ENCODE assay signal across 20 mouse cellular contexts in the genomic region with DNA sequence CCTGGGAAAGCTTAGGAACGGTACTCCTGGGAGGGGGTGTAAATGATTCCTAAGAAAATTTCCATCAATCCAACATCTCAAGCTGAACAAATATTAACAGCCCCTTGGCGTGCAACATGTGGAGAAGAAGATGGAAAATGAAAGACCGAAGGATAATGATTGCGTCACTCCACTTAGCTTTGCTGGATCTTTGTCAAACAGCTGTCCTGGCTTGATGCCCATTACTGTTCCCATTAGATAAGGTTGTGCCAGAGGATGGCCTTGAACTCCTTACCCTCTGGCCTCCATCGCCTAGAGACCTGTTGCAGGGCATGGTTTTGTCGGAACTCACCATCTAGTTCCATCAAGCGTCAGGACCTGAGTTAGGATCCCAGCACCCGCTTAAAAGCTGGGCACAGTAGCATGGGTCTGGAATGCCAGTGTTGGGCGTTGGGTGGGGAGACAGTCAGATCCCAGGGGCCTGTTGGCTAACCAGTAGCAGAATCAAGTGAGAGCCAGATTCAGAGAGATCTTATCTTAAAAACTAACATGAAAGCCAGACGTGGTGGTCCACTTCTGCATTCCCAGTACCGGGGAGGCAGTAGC. TPM values are rescaled to one million over a fixed set of nuclear protein-coding genes. Genes with fewer than 3 reads are reported as not detected.
A peak's percentile ranks its signal among the peaks of the same experiment; 100 is the strongest.
DNase-seq lines count a peak whose midpoint lies in the region; ATAC-seq and TF ChIP-seq lines count a peak whose summit lies in the region.
"Had no signal": no experiment of that assay in that cellular context is flagged by ENCODE, and none has a peak within 500 bp of the region (broad histone marks: within the 10 kb centered on the region; RNA-seq: fewer than 3 reads in every experiment).

No protein-coding gene starts in this region.

- intact Hi-C loops in left cerebral cortex, postnatal 25 days (cut with DNase I), result loop anchor here (10.0 kb wide), 1 partner anchor 306 kb away; no protein-coding TSS in a partner anchor

- WGBS in lung, adult 2 months, result 55% methylated on average over 11 of the region's 11 CpGs
- 89% methylated on average over 11 of the region's 11 CpGs for WGBS in forebrain, embryonic 13.5 days

- no peak for TF ChIP-seq CTCF in lung, adult 2 months (IDR thresholded peaks at IDR 0.05; ENCODE audit: insufficient read depth, low read length)

- H3K9me3 ChIP-seq in forebrain, embryonic 13.5 days (replicated peaks), result no peaks in the 10 kb centered on the region
- H3K9me3 ChIP-seq: embryonic facial prominence, embryonic 15.5 days; midbrain, embryonic 13.5 days; neural tube, embryonic 12.5 days had no signal

- ATAC-seq in megakaryocyte-erythroid progenitor cell, adult 5-6 weeks (replicated peaks; ENCODE audit: low FRiP score, low TSS enrichment, poor library complexity, severe bottlenecking), result peak; percentile 35; the same call in 1 of the 2 replicates
- no peak for ATAC-seq in forebrain, embryonic 13.5 days
- ATAC-seq: inflammation-experienced regulatory T-cells, adult 6 months; midbrain, embryonic 13.5 days had no signal

- DNase-seq in lung, postnatal 36 days, result peak; percentile 17
- DNase-seq in lung, adult 2 months, result no peak
- peak; percentile 53 for DNase-seq in adrenal gland, postnatal 10 days
- DNase-seq in gastrocnemius, postnatal 10 days, result peak; percentile 56
- no peak for DNase-seq in left cerebral cortex, postnatal 25 days (ENCODE audit: low spot score in 2 of 2)
- no peak for DNase-seq in frontal cortex, postnatal 36 days (ENCODE audit: low spot score in 2 of 2)
- DNase-seq: cerebellum, postnatal 36 days; layer of hippocampus, adult 9-11 months; left cerebral cortex, postnatal 4 days; right cerebral cortex, adult 18-20 months; thymus, adult 18-20 months had no signal

- H3K36me3 ChIP-seq in forebrain, embryonic 13.5 days (ENCODE audit: poor library complexity, severe bottlenecking), result no peaks in the 10 kb centered on the region
- H3K36me3 ChIP-seq: embryonic facial prominence, embryonic 15.5 days; midbrain, embryonic 13.5 days; neural tube, embryonic 12.5 days had no signal

- H3K9ac ChIP-seq in forebrain, embryonic 13.5 days, result no peak overlapping the region
- H3K9ac ChIP-seq: embryonic facial prominence, embryonic 15.5 days; midbrain, embryonic 13.5 days; neural tube, embryonic 12.5 days had no signal

- TF ChIP-seq POLR2A in lung, adult 2 months (IDR thresholded peaks at IDR 0.05; ENCODE audit: borderline replicate concordance, extremely low read depth, low read depth, low read length), result no peak

- H3K27ac ChIP-seq in forebrain, embryonic 13.5 days, result no peak overlapping the region
- H3K27ac ChIP-seq: embryonic facial prominence, embryonic 15.5 days; kidney, postnatal 0 days; midbrain, embryonic 13.5 days; neural tube, embryonic 12.5 days had no signal

- H3K4me1 ChIP-seq in lung, adult 2 months (ENCODE audit: control insufficient read depth, insufficient read depth, low read length), result no peaks in the 10 kb centered on the region
- no peaks in the 10 kb centered on the region for H3K4me1 ChIP-seq in forebrain, embryonic 13.5 days

- no peaks in the 10 kb centered on the region for H3K27me3 ChIP-seq in forebrain, embryonic 13.5 days
- H3K27me3 ChIP-seq: embryonic facial prominence, embryonic 15.5 days; midbrain, embryonic 13.5 days; neural tube, embryonic 12.5 days had no signal

- H3K4me2 ChIP-seq in forebrain, embryonic 13.5 days, result no peak overlapping the region
- H3K4me2 ChIP-seq: embryonic facial prominence, embryonic 15.5 days; midbrain, embryonic 13.5 days; neural tube, embryonic 12.5 days had no signal

- H3K4me3 ChIP-seq in lung, adult 2 months (replicated peaks; ENCODE audit: extremely low read depth, low read depth, low read length), result no peak overlapping the region
- H3K4me3 ChIP-seq in forebrain, embryonic 13.5 days, result no peak overlapping the region
- H3K4me3 ChIP-seq: embryonic facial prominence, embryonic 15.5 days; midbrain, embryonic 13.5 days; neural tube, embryonic 12.5 days had no signal

RNA-seq across cellular contexts. Expression of gene Myocos, which starts 2.3 kb away (rescaled TPM):
- polyA plus RNA-seq in lung, adult 2 months (2012; rRNA removed), result not detected in 2 replicates
- total RNA-seq in adrenal gland, postnatal 10 days (2021), result not detected
- total RNA-seq in gastrocnemius, postnatal 10 days (2021), result not detected
- total RNA-seq in megakaryocyte-erythroid progenitor cell, adult 5-6 weeks (2014; fragmentation: Nextera tagmentation), result not detected in 2 replicates
- not detected in 2 replicates for total RNA-seq in megakaryocyte-erythroid progenitor cell, adult 5-6 weeks (2017)
- polyA plus RNA-seq in forebrain, embryonic 13.5 days (2015; fragmentation: Nextera tagmentation; extraction: Ambion mirVana), result not detected in 2 replicates
- total RNA-seq in left cerebral cortex, postnatal 25 days (2021), result not detected
- total RNA-seq: hematopoietic stem cell, adult 5-6 weeks; left cerebral cortex, postnatal 4 days had no signal
- polyA plus RNA-seq: embryonic facial prominence, embryonic 15.5 days; inflammation-experienced regulatory T-cells, adult 6 months; kidney, postnatal 0 days; liver, embryonic 16.5 days; midbrain, embryonic 13.5 days; neural tube, embryonic 12.5 days had no signal

RNA-seq across cellular contexts. Expression of gene Myoc, which starts 21.4 kb away (rescaled TPM):
- polyA plus RNA-seq in lung, adult 2 months (2012; rRNA removed), result 0.29 and 1.3 TPM in 2 replicates
- 1 to 10 TPM in 1 of 2 experiments, under 1 TPM in 1; 0.69 to 1.5 TPM for total RNA-seq in adrenal gland, postnatal 10 days (2021)
- 10 to 100 TPM; 15.2 to 16.8 TPM for total RNA-seq in gastrocnemius, postnatal 10 days (2021)
- not detected in 2 replicates for total RNA-seq in megakaryocyte-erythroid progenitor cell, adult 5-6 weeks (2014; fragmentation: Nextera tagmentation)
- not detected in 2 replicates for total RNA-seq in megakaryocyte-erythroid progenitor cell, adult 5-6 weeks (2017)
- polyA plus RNA-seq in forebrain, embryonic 13.5 days (2015; fragmentation: Nextera tagmentation; extraction: Ambion mirVana), result not detected in 2 replicates
- total RNA-seq in left cerebral cortex, postnatal 25 days (2021), result 1 to 10 TPM; 5.4 to 7.3 TPM
- total RNA-seq: hematopoietic stem cell, adult 5-6 weeks had no signal
- polyA plus RNA-seq: inflammation-experienced regulatory T-cells, adult 6 months; liver, embryonic 16.5 days; midbrain, embryonic 13.5 days; neural tube, embryonic 12.5 days had no signal

Comparison
In these comparisons a context has a peak if more than half of its experiments do, and no peak if none do; other contexts are left out.
1. DNase-seq: peak in lung, postnatal 36 days (single experiment), adrenal gland, postnatal 10 days (single experiment) and gastrocnemius, postnatal 10 days (single experiment); none in lung, adult 2 months (single experiment), left cerebral cortex, postnatal 25 days (0 of 2) and frontal cortex, postnatal 36 days (0 of 2).